Mouse (Mus musculus): Measurements from ENCODE around the gene Trim8. TPM values are rescaled to one million over a fixed set of nuclear protein-coding genes. Genes with fewer than 3 reads are reported as not detected.
A peak's percentile ranks its signal among the peaks of the same experiment; 100 is the strongest.

Trim8 gene
- total RNA-seq, 2 experiments from 2014 or later = 60.5 to 70.3 TPM

- no peak for DNase-seq (ENCODE audit: low spot score in 2 of 2)
Measured at GRCm38 (mm10) chr19:46523131-46523479, 21.6 kb downstream of the Trim8 start.

GRCm38 (mm10) chr19:46523480-46524151, 22.1 kb downstream of the Trim8 start:
- no peak for DNase-seq (ENCODE audit: low spot score in 2 of 2)

GRCm38 (mm10) chr19:46524152-46524544, 22.6 kb downstream of the Trim8 start:
- DNase-seq (ENCODE audit: low spot score in 2 of 2) = no peak

DNA sequence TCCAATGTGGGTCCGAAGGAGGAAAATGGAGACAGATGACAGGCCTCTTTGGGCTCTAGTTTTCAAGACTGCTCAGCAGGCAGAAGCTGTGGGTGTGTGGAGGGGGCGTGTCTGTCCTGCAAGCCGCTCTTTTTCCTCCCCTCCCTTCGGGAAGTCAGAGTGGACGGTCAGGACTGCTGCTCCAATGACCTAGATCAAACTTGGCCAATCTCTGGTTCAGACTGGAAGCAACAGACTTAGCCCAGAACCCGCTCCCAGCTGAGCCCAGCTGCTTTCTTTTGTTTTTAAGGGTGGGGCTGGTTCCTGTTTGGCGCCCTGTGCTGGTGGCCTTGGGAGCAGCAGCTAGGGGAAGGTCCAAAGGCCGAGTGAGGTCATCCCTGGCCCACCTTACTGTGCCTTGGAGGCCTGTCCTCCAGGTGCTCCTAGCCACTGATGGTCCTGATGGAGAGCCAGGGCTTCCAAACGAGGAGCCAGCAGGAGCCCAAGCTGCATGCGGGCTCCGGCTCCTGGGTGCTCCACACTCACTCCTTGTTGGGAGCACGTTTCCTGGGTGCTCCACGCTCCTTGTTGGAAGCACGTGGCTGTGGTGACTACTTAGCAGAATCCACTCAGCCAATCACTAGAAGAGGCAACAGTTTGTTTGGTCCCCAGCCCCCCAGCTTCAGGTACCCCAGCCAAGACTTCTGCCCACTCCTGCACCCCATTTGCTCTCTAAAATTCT, 23.3 kb downstream of the Trim8 start:
- no peak for DNase-seq (ENCODE audit: low spot score in 2 of 2)

DNA sequence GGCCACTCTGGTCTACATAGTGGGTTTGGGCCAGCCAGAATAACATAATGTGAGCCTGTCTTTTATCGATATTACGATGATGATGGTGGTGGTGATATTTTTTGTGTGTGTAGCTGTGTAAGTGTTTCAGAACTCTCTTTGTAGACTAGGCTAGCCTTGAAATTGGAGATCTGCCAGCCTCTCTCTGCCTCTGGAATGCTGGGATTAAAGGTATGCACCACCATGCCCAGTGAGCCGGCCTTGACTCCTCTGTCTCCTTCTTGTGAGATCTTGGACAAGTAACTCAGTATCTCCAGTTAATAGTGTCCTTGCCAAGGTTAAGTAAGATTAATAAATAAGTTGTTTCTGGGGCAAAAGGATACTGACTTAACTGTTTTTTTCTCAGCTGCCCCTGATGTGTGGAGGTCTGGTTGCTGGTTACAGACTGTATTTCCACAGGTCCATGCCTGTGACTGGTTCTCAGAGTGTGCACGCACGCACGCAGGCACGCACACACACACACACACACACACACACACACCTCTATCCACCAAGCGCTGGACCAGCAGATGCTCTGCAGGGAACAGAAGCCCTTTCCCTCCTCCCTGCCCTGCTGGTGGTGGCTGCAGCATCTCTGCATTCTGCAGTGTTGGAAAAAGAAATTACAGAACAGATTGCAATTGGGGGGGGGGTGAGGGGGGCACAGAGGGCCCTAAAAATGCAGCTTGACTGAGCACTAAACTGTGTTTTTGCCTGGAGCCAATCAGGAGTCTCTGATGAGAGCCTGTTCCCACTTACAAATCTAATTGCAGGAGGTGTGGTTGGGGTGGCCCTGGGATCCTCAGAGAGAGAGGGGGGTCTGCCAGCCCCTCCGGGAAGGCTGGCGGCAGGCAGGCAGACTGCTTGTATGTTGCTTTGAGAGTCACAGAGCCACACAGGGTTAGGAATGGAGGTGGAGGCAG, 24.5 kb downstream of the Trim8 start:
- DNase-seq (ENCODE audit: low spot score in 2 of 2) = no peak

- no peak for DNase-seq (ENCODE audit: low spot score in 2 of 2)
Measured at GRCm38 (mm10) chr19:46527632-46528528, 26.4 kb downstream of the Trim8 start.

DNA sequence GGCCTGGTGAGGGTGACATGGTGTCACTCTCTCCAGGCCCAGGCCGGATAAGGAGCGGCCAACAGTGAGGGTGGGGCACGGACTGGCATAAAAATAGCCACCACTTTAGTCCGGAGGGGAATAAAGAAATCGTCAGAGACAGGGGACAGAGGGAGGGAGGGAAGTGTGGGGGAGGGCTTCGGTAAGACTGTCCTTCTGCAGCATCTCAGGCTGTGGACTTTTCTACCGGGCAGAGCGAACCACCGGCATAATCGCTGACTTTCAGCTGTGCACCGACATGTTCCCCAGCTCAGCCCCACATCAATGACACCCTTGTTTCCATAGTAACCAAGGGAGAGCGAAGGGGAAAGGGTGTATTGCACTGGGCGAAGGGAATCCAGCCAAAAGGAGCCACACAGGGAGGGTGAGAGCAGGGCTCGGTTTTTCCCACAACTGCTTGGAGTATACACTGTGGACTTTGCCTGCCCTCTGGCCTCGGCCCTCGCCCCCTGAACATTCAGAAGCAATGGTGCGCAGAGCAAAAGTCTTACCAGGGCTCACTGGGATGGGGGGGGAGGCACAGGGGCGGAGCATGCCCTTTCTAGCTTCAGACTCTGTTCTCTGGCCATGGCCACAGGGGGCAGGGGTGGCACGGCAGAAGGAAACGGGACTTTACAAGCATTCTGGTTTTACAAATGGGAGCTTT, 27.2 kb downstream of the Trim8 start:
- DNase-seq (ENCODE audit: low spot score in 2 of 2) = peak in 1 of 2 experiments; percentile 55

DNA sequence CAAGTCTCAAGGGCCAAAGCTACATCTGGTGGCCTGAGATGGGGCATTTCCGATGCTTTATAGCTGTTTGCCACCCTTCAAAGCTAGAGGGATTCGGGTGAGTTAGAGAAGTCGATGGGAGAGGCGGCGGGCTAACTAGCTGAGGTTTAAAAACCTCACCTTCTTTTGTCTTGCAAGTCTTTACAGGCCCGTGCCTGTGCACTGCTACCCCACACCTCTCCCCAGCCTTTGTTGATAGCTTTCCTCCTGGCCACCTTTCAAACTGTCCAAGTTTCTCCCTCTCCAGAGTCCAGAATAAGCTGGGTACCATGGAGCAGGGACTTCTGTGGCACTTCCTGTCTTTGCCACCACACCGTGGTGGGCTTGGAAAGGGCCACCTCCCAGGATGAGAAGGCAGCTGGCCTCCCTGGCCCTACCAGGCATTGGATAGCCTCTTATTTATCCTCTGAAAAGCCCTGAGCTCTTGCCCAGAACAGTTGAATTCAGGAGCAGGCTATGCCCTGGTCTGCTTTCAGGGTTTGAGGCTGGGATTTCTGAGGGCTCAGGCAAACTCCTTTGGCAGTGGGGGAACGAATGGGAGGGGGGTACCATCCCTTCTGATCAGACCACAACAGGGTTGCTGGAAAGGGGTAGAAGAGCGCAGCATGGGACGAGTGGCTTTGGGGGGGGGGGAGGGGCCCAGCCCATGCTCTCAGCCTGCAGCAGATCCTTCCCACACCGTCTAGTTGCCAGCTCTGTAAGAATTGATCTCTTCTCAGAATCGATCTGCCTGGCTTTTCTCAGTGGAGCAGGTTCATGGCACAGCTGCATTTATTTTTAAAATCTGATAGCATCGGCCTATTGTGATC, 28.3 kb downstream of the Trim8 start:
- DNase-seq (ENCODE audit: low spot score in 2 of 2) = no peak

DNA sequence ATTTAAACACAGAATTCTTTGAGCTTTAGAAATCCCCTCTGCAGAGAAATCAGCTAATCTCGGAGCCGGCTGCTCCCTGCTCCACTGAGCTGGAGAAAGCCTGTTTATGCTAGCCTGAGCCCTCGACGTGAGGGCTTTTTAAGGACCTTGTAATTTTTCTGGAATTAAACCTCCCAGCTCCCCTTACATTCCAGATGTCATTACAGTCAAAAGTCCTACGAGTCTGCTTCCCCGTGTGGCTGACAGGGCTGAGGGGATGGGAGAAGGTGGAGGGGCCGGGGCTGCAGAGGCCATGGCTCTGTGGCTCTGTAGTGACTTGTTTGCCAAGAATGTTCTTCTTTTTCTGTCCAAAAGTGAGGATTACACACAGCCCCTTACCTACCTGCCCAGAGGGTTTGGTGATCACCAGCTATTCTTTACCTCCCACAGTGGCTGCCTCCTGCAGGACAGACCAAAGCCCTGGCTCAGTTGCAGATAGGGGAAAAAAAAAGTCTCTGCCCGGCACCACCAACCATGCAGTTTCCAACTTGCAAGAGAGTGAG, 29.0 kb downstream of the Trim8 start:
- no peak for DNase-seq (ENCODE audit: low spot score in 2 of 2)

- no peak for DNase-seq (ENCODE audit: low spot score in 2 of 2)
Measured at GRCm38 (mm10) chr19:46531071-46532030, 29.8 kb downstream of the Trim8 start.

GRCm38 (mm10) chr19:46532031-46532688, 30.7 kb downstream of the Trim8 start:
- no peak for DNase-seq (ENCODE audit: low spot score in 2 of 2)

DNA sequence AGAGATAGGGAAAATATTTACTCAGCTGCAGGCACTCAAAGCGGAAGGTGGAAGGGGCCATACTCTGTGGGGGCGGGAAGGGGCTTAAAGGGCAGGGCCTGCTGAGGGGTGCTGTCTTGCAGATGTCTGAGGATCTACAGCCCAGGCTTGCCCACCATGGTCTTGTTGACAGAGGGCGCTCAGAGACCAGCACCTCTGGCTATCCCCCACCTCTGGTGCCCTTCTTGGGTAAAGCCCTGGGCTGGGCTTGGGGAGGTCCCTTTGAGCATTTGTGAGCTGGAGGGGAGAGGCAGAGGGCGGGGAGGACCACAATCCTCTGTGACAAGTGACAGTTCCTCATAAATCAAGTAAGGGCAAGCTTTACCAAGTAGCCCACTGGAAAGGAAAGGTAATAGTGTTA, 31.6 kb downstream of the Trim8 start:
- no peak for DNase-seq (ENCODE audit: low spot score in 2 of 2)

DNA sequence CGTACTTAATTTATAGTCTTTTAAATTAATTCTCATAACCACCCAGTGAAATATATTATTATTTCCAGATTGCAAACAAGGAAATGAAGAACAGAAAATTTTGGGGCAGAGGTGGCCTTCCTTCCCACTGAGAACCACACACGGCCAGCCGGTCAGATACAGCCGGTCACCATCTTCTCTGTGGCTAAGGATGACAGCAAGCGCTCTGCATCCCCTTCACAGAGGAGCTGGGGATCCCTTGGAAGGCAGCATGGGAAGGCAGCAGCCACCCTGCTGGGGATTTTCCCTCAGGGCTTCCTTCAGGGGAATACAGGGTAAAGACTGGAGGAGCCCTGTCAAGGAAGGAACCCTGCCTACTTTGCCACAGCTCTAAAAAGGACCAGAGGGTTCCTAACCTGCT, 32.0 kb downstream of the Trim8 start:
- DNase-seq (ENCODE audit: low spot score in 2 of 2) = no peak

GRCm38 (mm10) chr19:46534542-46535098, 33.1 kb downstream of the Trim8 start:
- no peak for DNase-seq (ENCODE audit: low spot score in 2 of 2)

DNA sequence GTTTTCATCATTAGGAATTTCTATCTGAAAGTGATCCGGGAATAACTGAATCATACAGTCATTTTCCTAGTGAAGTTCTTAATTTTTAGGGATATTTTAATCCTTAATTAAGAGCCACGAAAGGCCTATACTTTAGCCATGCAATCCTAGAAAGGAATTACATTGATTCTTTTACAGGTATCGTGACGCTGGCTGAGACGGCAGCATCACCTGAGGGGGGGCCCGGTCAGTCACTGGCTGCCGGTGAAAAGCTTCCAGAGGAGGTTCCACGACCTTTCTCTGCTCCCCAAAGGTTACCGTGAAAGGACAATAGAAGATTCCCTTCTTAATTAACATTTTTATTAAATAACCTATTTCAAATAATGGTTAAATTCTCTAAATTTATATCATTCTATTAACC, 35.9 kb downstream of the Trim8 start:
- DNase-seq (ENCODE audit: low spot score in 2 of 2) = no peak

- DNase-seq (ENCODE audit: low spot score in 2 of 2) = no peak
Measured at GRCm38 (mm10) chr19:46538213-46538612, 36.7 kb downstream of the Trim8 start.

DNA sequence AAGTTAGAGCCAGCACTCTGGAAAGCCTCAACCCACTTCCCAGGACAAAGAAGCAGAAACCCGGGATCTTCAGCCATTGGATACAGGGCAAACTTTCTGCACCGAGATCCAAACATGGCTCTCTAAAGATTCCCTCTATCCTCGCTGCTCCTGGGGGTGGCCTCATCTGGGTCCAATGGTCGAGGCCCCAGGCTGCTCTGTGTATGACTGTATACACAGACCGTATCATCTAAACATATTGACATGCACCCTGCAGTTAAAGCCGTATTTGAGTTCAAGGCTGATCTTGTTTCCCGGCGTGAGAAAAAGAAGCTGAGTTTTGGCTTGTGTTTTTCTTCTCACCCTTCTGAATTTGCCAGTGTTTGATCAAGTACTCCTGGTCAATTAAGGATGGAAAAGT, 41.2 kb downstream of the Trim8 start:
- DNase-seq (ENCODE audit: low spot score in 2 of 2) = no peak
